Mouse (Mus musculus): Measurements from ENCODE around the gene Szrd1. TPM values are rescaled to one million over a fixed set of nuclear protein-coding genes. Genes with fewer than 3 reads are reported as not detected.
"Not testable (repeated sequence)": the region's sequence is repeated elsewhere in the genome, so short reads cannot be mapped to it uniquely, and the experiment has no call there.

The Szrd1 gene
- polyA plus RNA-seq, 1 experiment = 31.2 TPM

DNA sequence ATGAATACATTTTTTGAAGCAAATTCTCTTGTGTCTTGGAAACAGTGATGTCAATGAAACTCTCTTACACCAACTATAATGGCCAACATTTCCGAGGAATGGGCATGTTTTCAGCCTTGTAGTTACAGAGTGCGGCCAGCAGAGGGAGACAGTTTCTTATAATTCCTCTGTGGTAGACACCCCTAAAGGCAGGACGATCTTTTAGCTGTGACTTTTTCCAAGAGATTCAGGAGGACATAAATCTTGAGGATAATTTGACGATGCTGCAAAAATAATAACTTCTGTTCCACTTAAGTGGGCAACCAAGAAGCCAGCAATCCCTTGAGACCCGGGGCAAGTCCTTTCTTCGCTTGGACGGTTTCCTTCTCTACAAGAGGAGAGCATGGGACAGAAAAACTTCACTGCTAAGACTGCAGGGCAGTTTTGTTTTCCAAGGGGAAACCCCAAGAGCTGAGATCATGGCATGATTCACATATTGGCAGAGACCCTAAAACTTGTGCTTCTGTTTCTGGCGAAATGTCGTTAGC lies 2.8 kb upstream of the Szrd1 start:
- Histone ChIP-seq H3K27ac (ENCODE audit: control insufficient read depth, insufficient read depth, low read depth, low read length, poor library complexity) (no peak overlapping the region), H3K4me1 (ENCODE audit: control insufficient read depth, insufficient read depth, low read length) (peaks cover 1% of the 10 kb centered on the region; the same call in 1 of the 2 replicates), H3K4me3 (replicated peaks; ENCODE audit: control insufficient read depth, low read depth, low read length) (no peak overlapping the region)
- 20% methylated on average over 9 of the region's 9 CpGs for WGBS
- TF ChIP-seq POLR2A (IDR thresholded peaks at IDR 0.05; ENCODE audit: borderline replicate concordance, control insufficient read depth, low read depth, low read length) (no peak), CTCF (IDR thresholded peaks at IDR 0.05; ENCODE audit: control insufficient read depth, insufficient read depth, low read length) (0 out of 2 replicates have a peak, but pooled peaks have one; percentile 24)

DNA sequence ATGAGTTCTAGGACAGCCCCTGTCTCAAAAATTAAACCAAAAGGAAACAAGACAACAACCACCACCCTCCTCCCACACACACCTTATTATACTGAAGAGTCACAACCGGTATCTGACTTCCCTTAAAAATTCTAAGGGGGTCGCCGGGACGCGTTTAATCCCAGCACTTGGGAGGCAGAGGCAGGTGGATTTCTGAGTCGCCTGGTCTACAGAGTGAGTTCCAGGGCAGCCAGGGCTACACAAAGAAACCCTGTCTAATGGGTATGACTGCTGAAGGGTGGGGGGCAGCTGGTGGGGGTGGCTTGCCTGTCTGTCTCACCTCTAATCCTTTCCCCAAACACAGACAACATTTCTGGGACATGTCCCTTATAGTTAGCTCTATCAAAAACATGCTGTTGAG lies 1.4 kb upstream of the Szrd1 start:
- TF ChIP-seq POLR2A (IDR thresholded peaks at IDR 0.05; ENCODE audit: borderline replicate concordance, control insufficient read depth, low read depth, low read length) (no peak), CTCF (IDR thresholded peaks at IDR 0.05; ENCODE audit: control insufficient read depth, insufficient read depth, low read length) (no peak)
- 90% methylated on average over 6 of the region's 6 CpGs for WGBS
- Histone ChIP-seq H3K4me1 (ENCODE audit: control insufficient read depth, insufficient read depth, low read length) (peaks cover 1% of the 10 kb centered on the region; the same call in 1 of the 2 replicates), H3K27ac (ENCODE audit: control insufficient read depth, insufficient read depth, low read depth, low read length, poor library complexity) (no peak overlapping the region), H3K4me3 (replicated peaks; ENCODE audit: control insufficient read depth, low read depth, low read length) (no peak overlapping the region)

DNA sequence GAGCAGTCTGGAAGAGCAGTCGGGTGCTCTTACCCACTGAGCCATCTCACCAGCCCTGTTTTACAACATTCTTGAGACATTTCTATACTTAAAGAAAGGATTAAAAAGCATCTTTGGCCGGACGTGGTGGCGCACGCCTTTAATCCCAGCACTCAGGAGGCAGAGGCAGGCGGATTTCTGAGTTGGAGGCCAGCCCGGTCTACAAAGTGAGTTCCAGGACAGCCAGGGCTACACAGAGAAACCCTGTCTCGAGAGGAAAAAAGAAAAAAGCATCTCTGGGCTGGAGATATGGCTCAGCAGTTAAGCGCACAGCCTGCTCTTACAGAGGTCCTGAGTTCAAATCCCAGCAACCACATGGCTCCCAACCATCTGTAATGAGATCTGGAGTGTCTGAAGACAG lies 779 bp upstream of the Szrd1 start:
- WGBS = 84% methylated on average over 9 of the region's 9 CpGs
- not testable (repeated sequence) for H3K4me1 ChIP-seq (ENCODE audit: control insufficient read depth, insufficient read depth, low read length); H3K27ac ChIP-seq (ENCODE audit: control insufficient read depth, insufficient read depth, low read depth, low read length, poor library complexity); H3K4me3 ChIP-seq (replicated peaks; ENCODE audit: control insufficient read depth, low read depth, low read length)

DNA sequence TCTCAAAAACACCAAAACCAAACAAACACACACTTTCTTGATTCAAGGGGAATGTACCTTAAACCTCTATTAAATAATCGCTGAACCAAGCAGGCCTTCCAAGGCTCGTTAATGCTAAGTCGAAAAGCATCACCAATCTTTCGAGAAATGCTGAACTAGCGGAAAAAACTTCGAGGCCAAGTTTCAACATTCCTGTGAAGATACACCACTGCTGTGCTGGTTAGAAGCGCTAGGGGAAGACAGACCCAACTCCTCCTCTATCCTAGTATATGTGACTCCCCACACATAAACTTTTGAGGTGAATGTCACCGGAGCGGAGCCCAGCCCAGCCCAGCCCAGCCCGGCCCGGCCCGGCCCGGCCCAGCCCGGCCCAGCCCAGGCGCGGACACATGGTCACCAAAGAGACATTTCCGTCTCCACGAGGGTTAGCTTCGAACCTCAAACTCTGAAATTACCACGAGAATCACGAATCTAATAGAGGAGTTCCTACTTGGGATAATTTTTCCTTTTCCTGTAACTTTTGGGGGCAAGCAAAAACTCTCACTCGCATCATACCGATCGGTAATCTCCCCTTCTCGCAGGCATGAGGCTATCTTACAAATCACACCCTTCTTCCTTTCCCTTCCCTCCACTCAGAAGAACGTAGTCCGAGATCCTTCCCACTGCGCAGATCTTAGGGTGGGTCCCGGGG lies 1.0 kb downstream of the Szrd1 start:
- TF ChIP-seq CTCF (IDR thresholded peaks at IDR 0.05; ENCODE audit: control insufficient read depth, insufficient read depth, low read length) (no peak), POLR2A (IDR thresholded peaks at IDR 0.05; ENCODE audit: borderline replicate concordance, control insufficient read depth, low read depth, low read length) (no peak)
- Histone ChIP-seq H3K4me3 (replicated peaks; ENCODE audit: control insufficient read depth, low read depth, low read length) (peak overlapping the region; percentile 87), H3K27ac (ENCODE audit: control insufficient read depth, insufficient read depth, low read depth, low read length, poor library complexity) (peak overlapping the region; percentile 95), H3K4me1 (ENCODE audit: control insufficient read depth, insufficient read depth, low read length) (peaks cover 4% of the 10 kb centered on the region; the same call in 1 of the 2 replicates)
- WGBS = under 1% methylated on average over 29 of the region's 29 CpGs

DNA sequence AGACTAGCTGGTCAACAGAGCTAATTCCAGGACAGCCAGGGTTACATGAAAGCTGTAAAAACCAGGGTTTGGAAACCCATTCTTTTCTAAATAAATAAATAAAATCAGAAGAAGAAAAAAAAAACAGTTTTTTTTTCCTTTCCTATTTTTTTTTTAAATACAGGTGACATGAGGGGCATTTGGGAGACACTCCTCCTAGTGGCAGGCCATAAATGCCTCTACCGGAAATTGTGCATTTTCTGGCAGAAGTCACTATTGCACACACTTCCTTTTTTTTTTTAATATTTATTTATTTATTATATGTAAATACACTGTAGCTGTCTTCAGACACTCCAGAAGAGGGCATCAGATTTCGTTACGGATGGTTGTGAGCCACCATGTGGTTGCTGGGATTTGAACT lies 1.8 kb downstream of the Szrd1 start:
- not testable (repeated sequence) for H3K4me1 ChIP-seq (ENCODE audit: control insufficient read depth, insufficient read depth, low read length); H3K27ac ChIP-seq (ENCODE audit: control insufficient read depth, insufficient read depth, low read depth, low read length, poor library complexity); H3K4me3 ChIP-seq (replicated peaks; ENCODE audit: control insufficient read depth, low read depth, low read length)
- 17% methylated on average over 3 of the region's 3 CpGs for WGBS

DNA sequence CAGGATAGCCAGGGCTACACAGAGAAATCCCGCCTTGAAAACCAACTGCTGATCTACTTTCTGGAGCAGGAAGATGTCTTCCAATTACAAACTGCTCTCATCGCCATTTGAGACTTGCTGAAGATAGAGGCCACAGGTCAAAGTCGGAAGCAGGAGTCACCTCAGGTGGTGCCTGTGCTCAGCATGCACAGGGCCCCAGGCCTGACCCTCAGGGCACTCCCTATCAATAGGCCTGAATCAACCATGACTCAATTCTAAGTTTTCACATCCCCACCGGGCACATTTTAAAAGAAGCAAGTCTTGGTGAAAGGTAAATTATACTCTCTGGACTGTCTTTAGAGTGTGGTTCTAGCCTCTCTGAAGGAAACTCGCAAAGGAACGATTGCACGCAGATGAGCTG lies 3.4 kb downstream of the Szrd1 start:
- H3K4me1 ChIP-seq (ENCODE audit: control insufficient read depth, insufficient read depth, low read length) = peaks cover 2% of the 10 kb centered on the region; the same call in 1 of the 2 replicates
- no peak for TF ChIP-seq POLR2A (IDR thresholded peaks at IDR 0.05; ENCODE audit: borderline replicate concordance, control insufficient read depth, low read depth, low read length)
- TF ChIP-seq CTCF (IDR thresholded peaks at IDR 0.05; ENCODE audit: control insufficient read depth, insufficient read depth, low read length) = no peak
- no peak overlapping the region for H3K4me3 ChIP-seq (replicated peaks; ENCODE audit: control insufficient read depth, low read depth, low read length)
- 85% methylated on average over 7 of the region's 7 CpGs for WGBS
- no peak overlapping the region for H3K27ac ChIP-seq (ENCODE audit: control insufficient read depth, insufficient read depth, low read depth, low read length, poor library complexity)

DNA sequence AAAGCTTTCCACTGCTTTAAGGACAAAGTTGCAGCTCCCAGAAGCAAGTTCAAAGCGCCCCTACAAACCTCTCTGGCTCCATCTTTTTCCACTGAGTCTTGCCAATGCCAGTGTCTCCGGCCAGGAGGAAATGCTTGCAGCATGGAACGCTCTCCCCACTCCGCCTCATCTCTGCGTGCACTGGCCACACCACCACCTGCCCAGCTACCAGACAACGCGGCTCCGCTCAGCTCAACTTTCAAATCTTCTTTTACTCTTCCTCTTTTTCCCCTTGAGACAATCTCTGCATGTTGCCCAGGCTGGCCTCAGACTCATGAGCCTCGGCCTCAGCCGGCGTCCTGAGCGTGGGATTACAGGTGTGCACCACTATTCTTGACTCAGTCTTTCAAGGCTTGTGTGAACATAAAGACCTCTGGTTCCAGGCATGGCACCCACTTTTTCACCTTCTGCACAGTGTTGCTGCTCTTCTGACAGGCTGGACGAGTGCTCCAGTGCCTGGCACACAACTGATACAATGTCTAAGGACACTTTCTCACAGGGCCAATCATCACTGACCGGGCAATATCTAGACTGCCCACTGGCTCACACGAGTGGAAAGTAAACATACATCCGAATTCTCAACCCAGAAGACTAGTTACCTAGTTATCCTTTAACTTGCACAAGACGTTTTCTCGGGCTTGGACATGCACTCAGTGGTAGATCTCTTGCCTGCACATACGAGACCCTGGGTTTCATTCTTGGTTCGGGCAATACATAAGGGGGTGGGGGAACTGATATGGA lies 4.6 kb downstream of the Szrd1 start:
- H3K4me3 ChIP-seq (replicated peaks; ENCODE audit: control insufficient read depth, low read depth, low read length) = no peak overlapping the region

DNA sequence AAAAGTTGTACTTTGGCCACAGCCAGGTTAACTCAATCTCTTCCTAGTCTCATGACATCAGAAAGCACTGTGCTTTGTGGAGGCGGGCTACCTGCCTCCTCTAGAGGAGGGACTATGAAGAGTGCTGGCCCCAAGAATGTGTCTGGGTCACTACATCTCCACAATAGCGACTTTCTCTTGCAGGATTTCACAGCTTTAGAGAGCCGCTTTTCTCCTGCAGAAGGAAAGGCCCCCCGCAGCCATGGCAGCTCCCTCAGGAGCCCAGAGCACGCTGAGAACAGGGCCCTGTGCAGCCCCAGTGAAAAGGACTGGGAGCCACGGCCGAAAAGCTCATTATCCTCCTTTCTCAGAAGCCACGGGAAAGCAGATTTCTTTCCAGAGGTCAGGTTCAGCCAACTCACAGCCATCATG lies 5.5 kb downstream of the Szrd1 start:
- H3K4me3 ChIP-seq (replicated peaks; ENCODE audit: control insufficient read depth, low read depth, low read length) = no peak overlapping the region
- 85% methylated on average over 8 of the region's 8 CpGs for WGBS
- TF ChIP-seq POLR2A (IDR thresholded peaks at IDR 0.05; ENCODE audit: borderline replicate concordance, control insufficient read depth, low read depth, low read length) (no peak), CTCF (IDR thresholded peaks at IDR 0.05; ENCODE audit: control insufficient read depth, insufficient read depth, low read length) (no peak)
- H3K4me1 ChIP-seq (ENCODE audit: control insufficient read depth, insufficient read depth, low read length) = peaks cover 2% of the 10 kb centered on the region; the same call in 1 of the 2 replicates
- H3K27ac ChIP-seq (ENCODE audit: control insufficient read depth, insufficient read depth, low read depth, low read length, poor library complexity) = no peak overlapping the region

More for the DNA sequence above, 4.6 kb downstream of the Szrd1 start:
- 67% methylated on average over 20 of the region's 20 CpGs for WGBS
- H3K27ac ChIP-seq (ENCODE audit: control insufficient read depth, insufficient read depth, low read depth, low read length, poor library complexity) = peak overlapping the region; percentile 9; the same call in 1 of the 2 replicates
- H3K4me1 ChIP-seq (ENCODE audit: control insufficient read depth, insufficient read depth, low read length) = peaks cover 2% of the 10 kb centered on the region; the same call in 1 of the 2 replicates
- no peak for TF ChIP-seq POLR2A (IDR thresholded peaks at IDR 0.05; ENCODE audit: borderline replicate concordance, control insufficient read depth, low read depth, low read length)
- TF ChIP-seq CTCF (IDR thresholded peaks at IDR 0.05; ENCODE audit: control insufficient read depth, insufficient read depth, low read length) = no peak
